Mouse (Mus musculus) adrenal gland, postnatal 10 days (tissue): ENCODE data around the gene Olfr287. TPM values are rescaled to one million over a fixed set of nuclear protein-coding genes. Genes with fewer than 3 reads are reported as not detected.
A peak's percentile ranks its signal among the peaks of the same experiment; 100 is the strongest.

Experiments used
- DNase-seq: peaks from one replicate; pipeline ENCODE4 v3.0.0; 2021; ENCODE audit warnings: mixed read lengths
- long read RNA-seq, 2 experiments: library from polyadenylated mRNA; stranded (forward); transcript quantifications; one replicate each; pipeline ENCODE4 v2.0.0; 2021
- total RNA-seq, 2 experiments: library from RNA; stranded (reverse); gene quantifications; 2 replicates each; pipeline ENCODE4 v1.2.3; 2021

The Olfr287 gene
- not detected for total RNA-seq
- long read RNA-seq, experiment 1 = 0 reads
- long read RNA-seq, experiment 2 = 0 reads

GRCm38 (mm10) chr15:98220877-98221276 lies at the start of gene Olfr287, which contains the start of gene Gm44579:
Olfr287 (minus strand) TSS chr15:98221056.
Gm44579 (minus strand) TSS chr15:98220977.
- DNase-seq = peak; percentile 29

- no peak for DNase-seq
Observed at GRCm38 (mm10) chr15:98257776-98258175, 36.9 kb upstream of the Olfr287 start.

DNA sequence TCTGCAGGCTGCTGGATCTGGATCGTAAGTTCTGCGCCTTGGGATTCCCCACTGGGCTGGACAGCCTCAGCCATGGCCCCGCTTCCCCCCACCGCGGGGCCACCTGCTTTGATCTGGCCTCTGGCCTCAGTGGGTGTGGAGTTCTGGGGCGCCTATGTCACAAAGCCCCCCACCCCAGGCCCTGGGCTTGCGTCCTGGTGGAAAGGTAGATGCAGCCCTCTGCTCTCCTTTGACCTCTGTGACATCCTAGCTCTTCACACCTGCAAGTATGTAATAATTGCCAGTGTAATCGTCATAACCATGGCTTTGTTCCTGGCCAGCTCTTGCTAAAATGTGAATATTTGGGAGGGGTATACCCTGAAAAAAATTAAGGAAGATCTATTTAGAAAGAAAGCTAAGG lies 36.3 kb upstream of the Olfr287 start, which contains the start of gene H1fnt:
Gene H1fnt (minus strand): TSS at position 101 of the 400 bp plus-strand sequence.
- no peak for DNase-seq

DNA sequence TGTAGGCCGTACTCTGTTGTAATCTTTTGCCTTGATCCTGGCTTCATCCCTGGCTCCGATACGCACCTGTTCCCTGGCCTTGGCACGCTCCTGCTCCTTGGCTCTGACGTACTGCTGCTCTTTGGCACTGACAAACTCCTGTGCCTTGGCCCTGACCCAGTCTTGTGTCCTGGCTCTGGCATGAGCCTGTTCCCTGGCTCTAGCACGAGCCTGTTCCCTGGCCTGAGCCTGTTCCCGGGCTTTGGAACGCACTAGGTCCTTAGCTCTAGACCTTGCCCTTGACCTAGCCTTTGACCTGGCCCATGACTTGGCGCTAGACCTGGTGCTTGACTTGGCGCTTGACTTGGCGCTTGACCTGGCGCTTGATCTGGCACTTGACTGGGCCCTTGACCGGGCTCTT lies 35.4 kb upstream of the Olfr287 start:
- peak; percentile 46 for DNase-seq

DNA sequence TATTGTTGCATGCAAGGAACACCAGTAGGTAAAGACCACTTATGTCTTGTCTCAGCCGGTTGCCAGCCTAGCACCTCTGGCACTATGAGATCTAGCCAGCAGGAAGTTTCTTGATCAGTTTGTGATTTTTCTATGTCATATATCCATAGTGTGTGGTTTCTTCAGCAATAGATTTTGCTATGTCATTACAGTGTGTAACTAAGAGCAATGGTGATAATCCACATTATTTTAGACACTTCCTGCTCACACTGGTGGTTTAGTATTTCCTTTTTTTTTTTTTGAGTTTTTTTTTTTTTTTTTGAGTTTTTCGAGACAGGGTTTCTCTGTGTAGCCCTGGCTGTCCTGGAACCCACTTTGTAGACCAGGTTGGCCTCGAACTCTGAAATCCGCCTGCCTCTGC lies 14.6 kb upstream of the Olfr287 start:
- no peak for DNase-seq

- no peak for DNase-seq
Observed at GRCm38 (mm10) chr15:98234350-98234749, 13.5 kb upstream of the Olfr287 start, which contains the start of gene Olfr286. Olfr286 (minus strand) TSS chr15:98234450.

DNA sequence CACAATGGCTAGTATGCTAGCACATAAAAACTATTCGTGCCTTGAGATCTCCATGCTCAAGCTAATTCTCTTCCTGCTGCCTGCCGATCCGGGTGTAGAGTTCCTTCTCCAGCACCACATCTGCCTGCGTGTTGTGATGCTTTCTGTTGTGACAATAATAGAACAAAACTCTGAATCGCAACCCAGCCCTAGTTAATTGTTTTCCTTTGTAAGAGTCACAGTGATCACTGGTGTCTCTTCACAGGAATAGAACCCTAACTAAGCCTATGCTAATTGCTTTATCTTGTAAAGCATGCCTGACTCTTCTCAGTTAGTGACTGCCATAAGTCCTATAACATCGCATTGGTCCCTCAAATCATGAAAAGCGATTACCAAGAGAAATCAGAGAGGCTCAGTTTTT lies 5.2 kb upstream of the Olfr287 start:
- DNase-seq = no peak

DNA sequence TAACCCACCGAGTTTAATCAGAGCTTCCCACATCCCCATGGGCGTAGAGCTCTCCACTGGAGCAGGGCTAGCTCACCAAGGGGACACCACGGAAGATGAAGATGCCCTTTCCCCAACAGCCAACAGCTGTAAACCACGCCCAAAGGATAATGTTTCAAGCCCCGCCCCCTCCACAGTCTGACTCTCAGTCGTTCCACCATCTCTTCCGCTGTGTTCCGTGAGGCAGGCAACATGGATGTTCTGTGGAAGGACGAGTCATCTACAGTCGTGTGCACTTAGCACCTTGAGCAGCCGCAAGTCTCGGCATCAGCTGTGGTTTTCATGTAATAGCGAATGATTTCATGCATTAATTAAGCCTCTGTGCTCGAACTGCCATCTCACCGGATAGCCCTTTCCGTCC lies 4.8 kb upstream of the Olfr287 start:
- DNase-seq = peak; percentile 9

DNA sequence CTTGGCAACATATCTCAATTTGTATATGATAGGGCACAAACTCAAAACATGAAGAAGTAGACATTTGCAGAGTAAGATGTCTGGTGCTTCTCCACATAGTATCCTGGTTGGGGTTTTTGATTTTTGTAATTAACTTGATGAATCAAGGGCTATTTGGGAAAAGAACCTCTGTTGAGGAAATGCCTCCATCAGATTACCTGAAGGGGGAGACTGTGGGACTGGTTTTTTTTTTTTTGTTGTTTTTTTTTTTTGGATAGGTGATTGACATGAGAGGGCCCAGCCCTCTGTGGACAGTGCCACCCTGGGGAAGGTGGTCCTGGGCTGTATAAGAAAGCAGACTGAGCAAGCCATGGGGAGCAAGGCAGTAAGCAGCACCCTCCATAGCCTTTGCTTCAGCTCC lies 1.5 kb upstream of the Olfr287 start:
- no peak for DNase-seq

DNA sequence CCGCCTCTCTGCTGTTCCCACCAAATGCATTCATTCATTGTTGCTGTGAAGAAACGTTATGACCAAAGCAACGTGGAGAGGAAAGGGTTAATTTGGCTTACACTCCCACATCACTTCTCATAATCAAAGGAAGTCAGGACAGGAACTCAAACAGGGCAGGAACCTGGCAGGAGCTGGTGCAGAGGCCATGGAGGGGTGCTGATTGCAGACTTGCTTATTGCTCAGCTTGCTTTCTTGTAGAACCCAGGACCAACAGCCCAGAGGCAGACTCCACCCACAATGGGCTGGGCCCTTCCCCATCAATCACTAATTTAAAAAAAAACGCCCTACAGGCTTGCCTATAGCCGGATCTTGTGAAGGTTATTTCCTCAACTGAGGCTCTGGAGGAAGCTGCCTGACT lies 6.7 kb downstream of the Olfr287 start:
- DNase-seq = no peak

DNA sequence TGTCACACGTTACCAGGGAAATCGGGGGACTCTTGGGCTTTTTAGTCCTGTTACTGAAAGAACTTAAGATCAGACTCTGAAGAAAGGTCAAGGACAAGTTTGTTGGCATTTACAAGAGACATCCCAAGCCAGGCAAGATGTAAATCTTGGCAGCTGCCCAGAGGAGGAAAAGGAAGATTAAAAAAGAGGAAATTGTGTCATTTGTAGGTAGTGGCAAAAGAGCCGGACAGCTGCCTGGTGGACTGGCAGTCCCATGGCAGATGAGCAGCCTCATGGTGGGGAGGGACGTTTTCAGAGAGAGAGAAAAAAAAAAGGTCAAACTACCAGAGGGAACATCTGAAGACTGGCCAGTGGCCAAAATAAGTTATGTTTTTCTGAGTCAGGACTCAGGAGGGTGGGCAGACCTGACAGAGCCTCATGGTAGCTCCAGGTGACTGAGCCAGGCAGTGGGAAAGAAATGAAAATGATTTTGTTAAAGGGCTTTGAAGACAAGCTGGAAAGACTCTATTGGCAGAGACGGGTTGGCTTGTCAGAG lies 7.5 kb downstream of the Olfr287 start:
- peak; percentile 13 for DNase-seq

- no peak for DNase-seq
Observed at GRCm38 (mm10) chr15:98209676-98210075, 11.2 kb downstream of the Olfr287 start.

- peak; percentile 16 for DNase-seq
Observed at GRCm38 (mm10) chr15:98195442-98195841, 25.4 kb downstream of the Olfr287 start, which contains the start of gene Olfr288. Olfr288 (minus strand) TSS chr15:98195542.

DNA sequence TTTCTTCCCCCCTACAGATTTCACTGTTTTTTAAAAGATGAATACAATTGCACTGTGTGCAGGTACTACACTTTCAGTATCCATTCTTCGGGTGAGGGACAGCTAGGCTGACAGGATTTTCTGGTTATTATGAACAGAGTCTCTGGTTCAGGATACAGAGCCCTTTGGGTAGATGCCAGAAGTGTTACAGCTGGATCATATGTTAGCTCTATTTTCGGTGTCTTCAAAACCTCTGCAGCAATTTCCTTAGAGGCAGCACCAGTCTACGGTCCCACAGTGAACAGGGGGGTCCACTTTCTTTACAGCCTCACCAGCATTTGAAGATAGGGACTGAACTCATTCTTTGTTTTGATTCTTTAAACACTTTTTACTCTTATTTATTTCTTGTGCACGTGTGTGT lies 36.4 kb downstream of the Olfr287 start:
- DNase-seq = no peak

GRCm38 (mm10) chr15:98181856-98182570 lies 38.8 kb downstream of the Olfr287 start:
- DNase-seq = no peak

DNA sequence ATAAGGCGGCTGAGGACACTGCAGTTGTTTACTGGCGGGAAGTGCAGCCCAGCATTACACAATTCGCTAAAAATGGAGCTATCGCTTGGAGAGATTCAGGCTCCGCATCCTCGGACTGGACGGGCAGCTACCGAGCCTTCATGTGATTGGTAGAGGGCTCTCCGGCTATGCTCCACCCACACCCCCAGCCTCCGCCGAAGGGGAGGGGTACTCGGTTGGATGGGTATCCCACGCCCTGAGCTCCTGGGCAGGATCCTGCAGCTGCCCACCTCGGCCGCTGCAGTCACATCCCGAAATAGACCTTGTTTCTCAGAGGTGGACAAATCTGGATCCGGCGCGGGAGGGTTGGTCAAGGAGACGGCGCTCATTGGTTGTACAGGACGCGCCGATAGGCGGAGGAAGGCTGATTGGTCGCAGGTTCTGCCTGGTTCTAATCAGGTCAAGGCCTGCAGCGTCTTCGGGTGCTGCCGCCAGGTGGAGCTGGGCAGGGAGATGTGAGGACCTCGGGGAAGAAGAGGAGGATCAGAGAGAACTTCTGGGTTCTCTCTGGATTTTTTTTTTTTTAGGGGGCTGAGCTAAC lies 39.6 kb downstream of the Olfr287 start:
- peak; percentile 93 for DNase-seq

GRCm38 (mm10) chr15:98180567-98181131 lies 40.2 kb downstream of the Olfr287 start:
- DNase-seq = no peak

GRCm38 (mm10) chr15:98177320-98177719 lies 43.5 kb downstream of the Olfr287 start:
- no peak for DNase-seq

DNA sequence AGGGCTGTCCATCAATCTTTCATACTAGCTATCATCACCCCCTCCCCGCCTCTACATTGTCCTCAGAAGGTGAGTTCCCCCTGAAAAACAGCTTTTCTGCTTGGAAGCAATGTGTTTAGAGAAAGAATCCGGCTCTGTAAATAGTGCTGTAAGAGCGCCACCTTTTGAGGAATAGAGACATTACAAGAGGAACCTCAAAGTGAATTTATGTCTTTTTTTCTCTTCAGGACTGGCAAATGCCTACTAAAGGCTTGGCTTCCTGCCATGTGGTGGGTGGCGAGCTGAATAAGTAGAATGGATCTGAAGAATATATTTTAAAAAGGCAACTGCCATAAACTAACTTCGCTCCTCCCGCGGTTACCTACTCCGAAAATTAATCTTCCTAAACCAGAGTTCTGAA lies 47.0 kb downstream of the Olfr287 start:
- DNase-seq = peak; percentile 26

GRCm38 (mm10) chr15:98172113-98172512 lies 48.7 kb downstream of the Olfr287 start:
- no peak for DNase-seq

GRCm38 (mm10) chr15:98170917-98171316 lies 49.9 kb downstream of the Olfr287 start:
- no peak for DNase-seq

- DNase-seq = no peak
Observed at GRCm38 (mm10) chr15:98170365-98170764, 50.5 kb downstream of the Olfr287 start.

GRCm38 (mm10) chr15:98168622-98169004 lies 52.2 kb downstream of the Olfr287 start:
- no peak for DNase-seq
